Mouse (Mus musculus) cerebellum, postnatal 25 days (tissue): Measurements from ENCODE around the gene Galnt17.

ENCODE experiments used
- DNase-seq, 2 experiments: peaks; one replicate each; pipeline ENCODE4 v3.0.0; 2021; ENCODE audit warnings: mixed read lengths in 2 of 2

Gene Galnt17

GRCm38 (mm10) chr5:131015341-131015740 lies 293.0 kb downstream of the Galnt17 start:
- DNase-seq: no peak

DNA sequence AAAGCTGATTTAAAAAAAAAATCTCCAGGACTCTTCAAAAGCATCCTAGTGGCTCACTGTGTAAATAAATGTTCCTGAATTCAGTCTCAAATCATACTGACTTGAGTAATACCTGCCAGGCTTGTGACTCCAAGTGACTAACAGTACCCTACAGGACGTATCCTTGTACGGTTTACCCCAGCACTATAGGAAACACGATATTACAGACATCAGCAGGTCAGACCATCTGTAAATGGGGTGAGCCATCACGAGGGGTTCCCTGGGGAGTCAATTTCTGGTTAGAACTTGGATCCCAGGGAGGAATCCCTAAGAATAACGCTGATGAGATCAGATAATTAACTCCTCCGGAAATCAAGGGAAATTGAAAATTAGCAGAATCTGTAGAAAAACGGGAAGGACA lies 294.5 kb downstream of the Galnt17 start:
- DNase-seq: no peak

GRCm38 (mm10) chr5:131013101-131013500 lies 295.2 kb downstream of the Galnt17 start:
- no peak for DNase-seq

DNA sequence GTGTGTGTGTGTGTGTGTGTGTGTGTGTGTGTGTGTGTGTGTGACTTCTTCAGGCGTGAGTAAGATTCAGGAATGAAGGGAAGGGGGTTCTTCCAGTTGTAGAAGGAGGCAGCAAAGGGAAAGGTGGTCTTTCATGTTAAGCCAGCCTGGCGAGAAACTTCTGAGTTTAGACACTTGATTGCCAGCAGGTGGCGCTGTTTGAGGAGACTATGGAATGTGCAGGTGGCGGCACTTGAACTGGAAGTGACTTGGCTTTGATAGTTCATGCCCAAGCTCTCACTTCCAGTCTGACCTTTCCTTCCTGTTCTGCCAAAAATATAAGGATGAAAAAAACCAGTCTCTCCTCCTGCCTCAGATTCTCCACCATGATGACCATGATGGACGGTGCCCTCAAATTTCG lies 298.8 kb downstream of the Galnt17 start:
- peak in 1 of 2 experiments; percentile 57 for DNase-seq

GRCm38 (mm10) chr5:131008507-131008906 lies 299.8 kb downstream of the Galnt17 start:
- DNase-seq: no peak

GRCm38 (mm10) chr5:131007871-131008505 lies 300.3 kb downstream of the Galnt17 start:
- DNase-seq: peak; percentile 70 to 78

DNA sequence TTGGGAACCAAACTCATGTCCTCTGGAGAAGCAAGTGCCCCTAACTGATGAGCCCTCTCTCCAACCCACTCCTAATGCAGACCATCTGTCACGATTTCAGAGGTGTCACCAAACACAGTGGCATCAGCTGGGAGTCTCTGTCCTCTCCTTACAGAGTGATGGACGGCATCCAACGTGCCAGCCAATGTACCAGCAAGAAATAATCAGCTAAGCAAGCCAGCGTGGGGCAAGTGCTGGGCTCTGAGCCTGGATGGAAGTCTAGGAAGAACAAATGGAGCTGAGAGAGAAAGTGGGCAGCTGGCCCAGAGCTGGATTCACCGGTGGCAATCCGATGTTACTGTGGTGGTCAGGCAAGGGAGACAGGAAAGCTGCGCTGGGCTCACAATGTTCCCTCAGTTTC lies 301.1 kb downstream of the Galnt17 start:
- DNase-seq: peak; percentile 91 to 93

DNA sequence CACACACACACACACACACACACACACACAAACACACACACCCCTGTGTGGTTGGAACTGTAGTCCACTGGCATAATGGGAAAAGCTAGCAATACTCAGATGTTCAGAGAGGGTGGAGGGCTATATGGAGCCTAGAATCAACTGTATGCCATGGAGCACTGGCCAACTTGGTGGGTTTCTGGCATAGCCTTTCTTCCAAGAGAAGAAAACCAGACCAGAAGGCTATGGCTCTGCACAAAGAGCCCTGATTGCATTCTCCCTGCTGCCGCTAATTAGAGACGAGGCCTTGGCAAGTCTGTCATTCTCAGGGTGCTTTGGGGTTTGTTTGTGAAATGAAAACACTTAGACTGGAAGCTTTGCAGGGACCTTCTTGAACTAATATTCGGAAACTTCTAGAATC lies 301.8 kb downstream of the Galnt17 start:
- DNase-seq: peak in 1 of 2 experiments; percentile 40

GRCm38 (mm10) chr5:131000572-131000971 lies 307.7 kb downstream of the Galnt17 start:
- no peak for DNase-seq

- peak; percentile 14 to 19 for DNase-seq
Observed at GRCm38 (mm10) chr5:130979321-130979720, 329.0 kb downstream of the Galnt17 start.

- DNase-seq: peak; percentile 65 to 76
Observed at GRCm38 (mm10) chr5:130978871-130979270, 329.4 kb downstream of the Galnt17 start.

DNA sequence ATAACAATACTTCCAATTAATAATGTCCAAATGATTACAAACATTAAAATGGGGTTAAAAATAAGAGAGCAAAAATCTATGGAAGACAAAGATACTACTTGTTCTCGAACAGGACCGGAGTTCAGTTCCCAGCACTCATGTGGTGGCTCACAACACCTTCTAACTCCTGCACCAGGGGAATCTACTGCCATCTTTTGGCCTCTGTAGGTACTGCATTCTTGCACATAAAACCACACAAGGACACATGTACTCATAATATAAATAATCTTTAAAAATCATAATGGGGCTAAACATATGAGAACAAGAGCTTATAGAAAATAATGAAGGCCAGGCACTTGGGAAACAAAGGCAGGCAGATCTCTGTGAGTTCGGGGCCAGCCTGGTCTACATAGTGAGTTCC lies 330.3 kb downstream of the Galnt17 start:
- DNase-seq: no peak

DNA sequence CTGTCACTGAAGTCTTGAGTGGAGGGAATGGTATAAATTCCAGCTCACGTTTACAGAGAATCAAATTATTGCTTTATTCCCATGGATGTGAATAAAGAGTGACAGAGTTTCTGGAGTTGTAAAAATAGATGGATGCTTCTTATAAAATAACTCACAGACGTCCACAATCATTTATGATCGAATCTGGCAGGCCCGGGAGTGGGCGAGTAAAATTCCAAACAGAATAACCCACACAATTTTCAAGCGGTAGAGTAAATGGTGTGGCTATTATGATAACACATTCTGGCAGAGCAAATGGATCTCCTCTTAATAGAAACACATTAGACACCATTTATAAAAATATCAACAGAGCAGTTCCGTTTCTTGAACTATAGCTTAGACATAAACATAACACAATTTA lies 355.9 kb downstream of the Galnt17 start:
- DNase-seq: no peak

DNA sequence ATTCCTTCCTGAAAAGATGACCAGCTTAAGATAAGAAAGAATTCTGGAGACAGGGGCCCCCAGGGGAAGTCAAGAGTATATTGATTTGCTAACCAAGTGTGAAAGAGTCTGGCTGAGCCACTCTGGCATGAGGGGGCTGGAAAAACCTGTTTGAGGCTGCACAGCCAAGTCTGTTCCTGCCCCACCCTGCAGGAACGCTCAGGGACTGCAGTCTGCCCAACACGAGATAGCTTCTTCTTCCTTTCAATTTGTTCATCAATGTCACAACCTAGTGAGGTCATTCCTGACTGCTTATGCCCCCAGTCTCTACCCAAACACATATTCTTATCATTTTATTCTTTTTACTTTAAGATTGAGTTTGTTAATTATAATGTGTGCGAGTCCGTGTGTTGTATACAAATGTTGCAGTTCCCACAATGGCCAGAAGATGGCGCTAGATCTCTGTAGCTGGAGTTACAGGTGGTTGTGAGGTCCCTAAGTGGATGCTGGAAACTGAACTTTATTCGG lies 357.4 kb downstream of the Galnt17 start:
- peak in 1 of 2 experiments; percentile 50 for DNase-seq

DNA sequence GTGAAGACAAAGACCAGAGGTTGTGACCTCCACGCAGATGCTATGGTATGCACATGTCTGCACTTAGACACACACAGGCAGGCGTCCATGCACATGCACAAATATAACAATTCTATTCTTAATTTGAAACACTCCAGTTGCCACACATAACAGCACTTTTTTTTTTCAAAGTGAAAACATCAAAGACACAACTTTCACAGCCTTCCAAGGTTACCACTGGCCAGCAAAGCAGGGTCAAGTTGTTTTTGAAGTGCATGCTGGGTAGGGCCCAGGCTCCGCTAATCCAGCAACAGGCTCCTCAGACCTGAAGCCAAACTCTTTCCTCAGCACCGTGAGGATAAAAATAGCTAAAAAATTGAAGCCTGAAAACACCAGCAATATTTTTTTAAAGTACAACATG lies 357.9 kb downstream of the Galnt17 start:
- no peak for DNase-seq

DNA sequence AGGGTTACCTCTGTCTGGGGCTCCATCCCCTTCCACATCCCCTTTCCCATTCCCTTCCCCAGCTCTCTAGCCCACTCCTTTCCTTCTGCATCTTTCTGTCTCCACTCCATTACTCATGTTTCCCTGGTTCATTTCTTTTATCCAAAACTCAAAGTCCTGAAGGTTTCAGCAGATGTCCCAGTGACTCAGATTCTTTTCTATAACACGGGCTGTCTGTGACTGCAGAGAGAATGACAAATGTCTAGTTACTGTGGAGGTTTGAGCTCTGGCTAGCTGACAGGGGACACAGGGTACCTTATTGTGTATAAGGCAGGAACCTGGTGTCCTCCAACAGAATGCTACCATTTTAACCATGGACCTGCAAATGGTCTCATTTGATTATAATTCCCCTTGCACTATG lies 358.6 kb downstream of the Galnt17 start:
- DNase-seq: no peak

DNA sequence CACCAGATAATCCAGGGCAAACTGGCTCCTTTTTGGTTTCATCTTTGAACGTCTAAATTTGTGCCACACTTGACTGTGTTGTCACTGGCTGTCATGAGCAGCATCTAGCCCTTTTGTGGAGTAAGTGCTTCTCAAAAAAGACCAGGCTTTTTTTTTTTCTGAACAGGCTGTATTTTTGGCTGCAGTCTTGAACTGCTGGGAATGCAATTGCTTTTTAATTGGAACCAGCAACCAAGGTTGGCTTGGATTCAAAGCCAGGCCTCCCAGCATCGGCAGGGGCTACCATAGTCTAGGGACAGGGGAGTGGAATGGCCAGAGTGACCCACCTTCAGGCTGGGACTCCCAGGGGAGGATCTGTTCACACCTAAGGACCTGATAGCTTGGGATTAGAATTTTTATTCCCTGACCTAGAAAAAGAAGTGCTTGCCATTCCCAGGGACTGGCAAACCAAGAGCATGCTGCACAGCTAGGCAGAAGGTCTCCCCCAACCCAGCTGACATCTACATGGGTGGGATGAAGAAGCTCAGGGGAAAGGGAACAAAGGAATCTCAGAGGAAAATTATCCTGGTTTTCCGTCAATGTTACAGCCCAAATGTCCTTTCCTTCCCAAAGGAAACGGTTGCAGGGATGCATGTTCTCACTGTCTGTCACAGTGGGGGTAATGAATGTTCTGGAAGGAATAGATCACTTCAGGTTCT lies 369.2 kb downstream of the Galnt17 start:
- peak; percentile 76 to 84 for DNase-seq

GRCm38 (mm10) chr5:130938274-130938741 lies 370.0 kb downstream of the Galnt17 start:
- DNase-seq: peak; percentile 36 to 53

- DNase-seq: no peak
Observed at GRCm38 (mm10) chr5:130930999-130931398, 377.3 kb downstream of the Galnt17 start.

GRCm38 (mm10) chr5:130927794-130928149 lies 380.5 kb downstream of the Galnt17 start:
- no peak for DNase-seq

- DNase-seq: no peak
Observed at GRCm38 (mm10) chr5:130927138-130927793, 381.0 kb downstream of the Galnt17 start.

GRCm38 (mm10) chr5:130925681-130926080 lies 382.6 kb downstream of the Galnt17 start:
- no peak for DNase-seq

DNA sequence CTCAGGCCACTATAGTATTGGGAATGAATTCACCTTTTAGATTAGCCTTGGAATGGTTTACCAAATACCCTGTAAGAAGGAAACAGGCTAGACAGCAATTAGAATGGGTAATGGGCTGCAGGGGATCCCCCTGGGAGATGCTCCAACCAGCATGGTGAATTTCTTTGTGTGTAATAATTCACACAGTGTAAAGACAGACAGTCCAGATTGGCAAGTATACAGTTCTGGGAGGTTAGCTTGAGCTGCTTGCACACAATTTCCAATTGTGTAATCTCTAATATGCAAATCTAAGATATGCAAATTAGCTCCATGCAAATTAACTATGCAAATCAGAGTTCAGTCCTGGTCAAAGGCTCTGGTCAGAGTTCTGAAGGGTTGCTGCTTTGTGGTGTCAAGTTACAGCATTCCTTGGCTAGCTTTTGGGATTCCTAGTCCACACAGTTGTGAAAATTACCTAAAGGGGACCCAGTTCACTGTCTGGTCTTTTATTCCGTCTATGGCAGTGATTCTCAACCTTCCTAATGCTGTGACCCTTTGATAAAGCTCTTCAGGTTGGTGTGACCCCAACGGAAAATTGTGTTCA lies 384.0 kb downstream of the Galnt17 start:
- DNase-seq: no peak
